Mouse (Mus musculus) layer of hippocampus, adult 6 months (tissue): ENCODE data around the gene Hspa1a. TPM values are rescaled to one million over a fixed set of nuclear protein-coding genes. Genes with fewer than 3 reads are reported as not detected.

ENCODE experiments used
- long read RNA-seq, 2 experiments: library from polyadenylated mRNA; unstranded; transcript quantifications; one replicate each; pipeline ENCODE4 v2.0.0; 2019 to 2020
- polyA plus RNA-seq: library from polyadenylated mRNA; unstranded; fragments of <200 nt; fragmentation: Nextera tagmentation; gene quantifications from 2 replicates; pipeline ENCODE4 v1.2.3, GENCODE M21; 2021

Gene Hspa1a
- polyA plus RNA-seq = 7.2 and 7.7 TPM in 2 replicates
- long read RNA-seq, experiment 1, transcript Hspa1a-201 (1 exons, 2,967 nt) = major isoform, 34 of 34 reads
- long read RNA-seq, experiment 1, partial matches to known transcripts = 0 of 34 reads
- long read RNA-seq, experiment 1, other reads (novel, unspliced or antisense) = 0 of 34 reads
- long read RNA-seq, experiment 2, transcript Hspa1a-201 (1 exons, 2,967 nt) = major isoform, 89 of 89 reads
- long read RNA-seq, experiment 2, partial matches to known transcripts = 0 of 89 reads
- long read RNA-seq, experiment 2, other reads (novel, unspliced or antisense) = 0 of 89 reads

GRCm38 (mm10) chr17:34972069-34972749 lies at the start of gene Hspa1a, which contains the start of gene Hspa1l:
TSS of gene Hspa1a (minus strand) at chr17:34972156.
TSS of gene Hspa1l (plus strand) at chr17:34972703.

GRCm38 (mm10) chr17:35016376-35016775 lies 44.4 kb upstream of the Hspa1a start, which contains the start of gene Vwa7:
TSS of gene Vwa7 (plus strand) at chr17:35016579.

GRCm38 (mm10) chr17:35000717-35001451 lies 28.9 kb upstream of the Hspa1a start, which contains the start of gene Vars:
TSS of gene Vars (plus strand) at chr17:35000987.

GRCm38 (mm10) chr17:34981690-34982180 lies 9.8 kb upstream of the Hspa1a start, which contains the start of gene Lsm2:
TSS of gene Lsm2 (plus strand) at chr17:34981862.

GRCm38 (mm10) chr17:34969822-34970221 lies 2.1 kb downstream of the Hspa1a start, which contains the start of gene Gm20481:
TSS of gene Gm20481 (plus strand) at chr17:34969912.

GRCm38 (mm10) chr17:34959130-34959778 lies 12.7 kb downstream of the Hspa1a start, which contains the start of gene Hspa1b:
TSS of gene Hspa1b (minus strand) at chr17:34959238.

GRCm38 (mm10) chr17:34931061-34931734 lies 40.8 kb downstream of the Hspa1a start, which contains the start of gene Neu1:
TSS of gene Neu1 (plus strand) at chr17:34931253.

Other genes with a start within 250 kb of the Hspa1a start
- gene C4b, start 228.3 kb downstream of the Hspa1a start, polyA plus RNA-seq = 9.3 and 15.6 TPM in 2 replicates
- gene Cyp21a1, start 167.6 kb downstream of the Hspa1a start, polyA plus RNA-seq = not detected in 2 replicates
- gene Stk19, start 135.2 kb downstream of the Hspa1a start, polyA plus RNA-seq = 55.5 and 61.6 TPM in 2 replicates
- gene Dxo, start 135.1 kb downstream of the Hspa1a start, polyA plus RNA-seq = 26.3 and 27.8 TPM in 2 replicates
- 23.6 and 26.5 TPM in 2 replicates for gene Skiv2l, start 121.9 kb downstream of the Hspa1a start, polyA plus RNA-seq
- gene Nelfe, start 121.8 kb downstream of the Hspa1a start, polyA plus RNA-seq = 36.8 and 43.3 TPM in 2 replicates
- 0.49 and 0.80 TPM in 2 replicates for gene Cfb, start 109.6 kb downstream of the Hspa1a start, polyA plus RNA-seq
- gene Zbtb12, start 92.7 kb downstream of the Hspa1a start, polyA plus RNA-seq = 0.23 and 0.26 TPM in 2 replicates
- gene Gm20547, start 90.1 kb downstream of the Hspa1a start, polyA plus RNA-seq = not detected in 2 replicates
- 1.3 and 2.0 TPM in 2 replicates for gene C2, start 73.9 kb downstream of the Hspa1a start, polyA plus RNA-seq
- 21.5 and 22.0 TPM in 2 replicates for gene Ehmt2, start 73.7 kb downstream of the Hspa1a start, polyA plus RNA-seq
- gene Slc44a4, start 57.7 kb downstream of the Hspa1a start, polyA plus RNA-seq = 0.29 and 0.30 TPM in 2 replicates
- 24.8 and 26.2 TPM in 2 replicates for gene Neu1, start 40.9 kb downstream of the Hspa1a start, polyA plus RNA-seq
- gene Hspa1b, start 12.9 kb downstream of the Hspa1a start, polyA plus RNA-seq = 0.90 and 1.3 TPM in 2 replicates
- not detected in 2 replicates for gene Gm20481, start 2.2 kb downstream of the Hspa1a start, polyA plus RNA-seq
- 0.60 and 0.84 TPM in 2 replicates for gene Hspa1l, start 547 bp upstream of the Hspa1a start, polyA plus RNA-seq
- gene Lsm2, start 9.7 kb upstream of the Hspa1a start, polyA plus RNA-seq = 35.2 and 42.4 TPM in 2 replicates
- gene Vars, start 28.8 kb upstream of the Hspa1a start, polyA plus RNA-seq = 20.0 and 21.5 TPM in 2 replicates
- gene Vwa7, start 44.4 kb upstream of the Hspa1a start, polyA plus RNA-seq = 0.20 TPM in 1 of 2 replicates, not detected in the other
- gene Sapcd1, start 55.9 kb upstream of the Hspa1a start, polyA plus RNA-seq = 0.62 and 0.97 TPM in 2 replicates
- 0.33 and 0.59 TPM in 2 replicates for gene Msh5, start 74.6 kb upstream of the Hspa1a start, polyA plus RNA-seq
- gene Clic1, start 77.8 kb upstream of the Hspa1a start, polyA plus RNA-seq = 28.2 and 29.7 TPM in 2 replicates
- gene Ddah2, start 86.9 kb upstream of the Hspa1a start, polyA plus RNA-seq = 18.0 and 23.6 TPM in 2 replicates
- gene Ly6g6c, start 93.2 kb upstream of the Hspa1a start, polyA plus RNA-seq = not detected in 2 replicates
- gene Mpig6b, start 94.0 kb upstream of the Hspa1a start, polyA plus RNA-seq = 0.06 TPM in 1 of 2 replicates, not detected in the other
- gene Ly6g6e, start 104.7 kb upstream of the Hspa1a start, polyA plus RNA-seq = 4.4 and 4.6 TPM in 2 replicates
- gene Ly6g6d, start 105.9 kb upstream of the Hspa1a start, polyA plus RNA-seq = 1.2 and 2.3 TPM in 2 replicates
- 1.2 and 2.1 TPM in 2 replicates for gene Ly6g6f, start 113.5 kb upstream of the Hspa1a start, polyA plus RNA-seq
- 86.3 and 93.9 TPM in 2 replicates for gene Abhd16a, start 117.1 kb upstream of the Hspa1a start, polyA plus RNA-seq
- gene Ly6g5c, start 136.1 kb upstream of the Hspa1a start, polyA plus RNA-seq = not detected in 2 replicates
- not detected in 2 replicates for gene Ly6g5b, start 143.3 kb upstream of the Hspa1a start, polyA plus RNA-seq
- gene Gpank1, start 149.3 kb upstream of the Hspa1a start, polyA plus RNA-seq = 16.5 and 19.1 TPM in 2 replicates
- gene Csnk2b, start 149.9 kb upstream of the Hspa1a start, polyA plus RNA-seq = 212 and 242 TPM in 2 replicates
- gene D17H6S53E, start 154.2 kb upstream of the Hspa1a start, polyA plus RNA-seq = 24.7 and 40.7 TPM in 2 replicates
- gene Apom, start 159.9 kb upstream of the Hspa1a start, polyA plus RNA-seq = not detected in 2 replicates
- 68.3 and 90.8 TPM in 2 replicates for gene Bag6, start 163.0 kb upstream of the Hspa1a start, polyA plus RNA-seq
- 25.5 and 33.2 TPM in 2 replicates for gene Prrc2a, start 192.7 kb upstream of the Hspa1a start, polyA plus RNA-seq
- 37.6 and 39.5 TPM in 2 replicates for gene Aif1, start 203.9 kb upstream of the Hspa1a start, polyA plus RNA-seq
- 28.9 and 30.2 TPM in 2 replicates for gene Lst1, start 216.3 kb upstream of the Hspa1a start, polyA plus RNA-seq
- 1.2 and 1.4 TPM in 2 replicates for gene Ltb, start 222.3 kb upstream of the Hspa1a start, polyA plus RNA-seq
- gene Tnf, start 229.9 kb upstream of the Hspa1a start, polyA plus RNA-seq = 0.09 and 0.19 TPM in 2 replicates
- gene Lta, start 233.2 kb upstream of the Hspa1a start, polyA plus RNA-seq = 0.14 and 0.16 TPM in 2 replicates
- not detected in 2 replicates for gene Gm16181, start 248.7 kb upstream of the Hspa1a start, polyA plus RNA-seq